Mouse (Mus musculus): ENCODE measurements around the gene Wdfy2. TPM values are rescaled to one million over a fixed set of nuclear protein-coding genes. Genes with fewer than 3 reads are reported as not detected.

Wdfy2 gene
- polyA plus RNA-seq, 2 experiments = 10.9 to 12.8 TPM

GRCm38 (mm10) chr14:62816827-62817226 lies 20.7 kb upstream of the Wdfy2 start:
- TF ChIP-seq POLR2A (IDR thresholded peaks at IDR 0.05; ENCODE audit: borderline replicate concordance, extremely low read depth, insufficient read depth, insufficient read length) = no peak
- Histone ChIP-seq H3K9me3 (ENCODE audit: control insufficient read depth, low read length) (no peaks in the 10 kb centered on the region), H3K36me3 (ENCODE audit: control insufficient read depth, insufficient read depth, low read length) (no peaks in the 10 kb centered on the region), H3K27me3 (ENCODE audit: control insufficient read depth, insufficient read depth, low read length) (no peaks in the 10 kb centered on the region), H3K27ac (replicated peaks; ENCODE audit: low read depth, low read length) (no peak overlapping the region), H3K4me3 (replicated peaks; ENCODE audit: low read length) (no peak overlapping the region), H3K9ac (ENCODE audit: low read depth, low read length, severe bottlenecking) (no peak overlapping the region), H3K4me1 (ENCODE audit: control insufficient read depth, insufficient read depth, low read length) (no peaks in the 10 kb centered on the region), H3K4me2 (replicated peaks; ENCODE audit: low read depth, low read length, severe bottlenecking) (no peak overlapping the region)
- 77% methylated on average over 4 of the region's 4 CpGs for WGBS
- no peak for ATAC-seq (ENCODE audit: low FRiP score, low read depth)
- no peak for DNase-seq (ENCODE audit: low spot score)

GRCm38 (mm10) chr14:62825575-62826332 lies 11.7 kb upstream of the Wdfy2 start:
- no peak for TF ChIP-seq POLR2A (IDR thresholded peaks at IDR 0.05; ENCODE audit: borderline replicate concordance, extremely low read depth, insufficient read depth, insufficient read length)
- ATAC-seq (ENCODE audit: low FRiP score, low read depth) (no peak), DNase-seq (ENCODE audit: low spot score) (no peak)
- H3K27ac ChIP-seq (replicated peaks; ENCODE audit: low read depth, low read length) = no peak overlapping the region
- no peaks in the 10 kb centered on the region for H3K4me1 ChIP-seq (ENCODE audit: control insufficient read depth, insufficient read depth, low read length)
- WGBS = 73% methylated on average over 8 of the region's 8 CpGs
- H3K9me3 ChIP-seq (ENCODE audit: control insufficient read depth, low read length) = no peaks in the 10 kb centered on the region
- H3K36me3 ChIP-seq (ENCODE audit: control insufficient read depth, insufficient read depth, low read length) = no peaks in the 10 kb centered on the region
- no peaks in the 10 kb centered on the region for H3K27me3 ChIP-seq (ENCODE audit: control insufficient read depth, insufficient read depth, low read length)
- no peak overlapping the region for H3K9ac ChIP-seq (ENCODE audit: low read depth, low read length, severe bottlenecking)
- no peak overlapping the region for H3K4me3 ChIP-seq (replicated peaks; ENCODE audit: low read length)
- H3K4me2 ChIP-seq (replicated peaks; ENCODE audit: low read depth, low read length, severe bottlenecking) = no peak overlapping the region

- H3K4me1 ChIP-seq (ENCODE audit: control insufficient read depth, insufficient read depth, low read length) = no peaks in the 10 kb centered on the region
- H3K9me3 ChIP-seq (ENCODE audit: control insufficient read depth, low read length) = no peaks in the 10 kb centered on the region
- H3K4me3 ChIP-seq (replicated peaks; ENCODE audit: low read length) = no peak overlapping the region
- DNase-seq (ENCODE audit: low spot score) = no peak
- no peaks in the 10 kb centered on the region for H3K36me3 ChIP-seq (ENCODE audit: control insufficient read depth, insufficient read depth, low read length)
- ATAC-seq (ENCODE audit: low FRiP score, low read depth) = no peak
- no peak overlapping the region for H3K27ac ChIP-seq (replicated peaks; ENCODE audit: low read depth, low read length)
- no peaks in the 10 kb centered on the region for H3K27me3 ChIP-seq (ENCODE audit: control insufficient read depth, insufficient read depth, low read length)
- H3K4me2 ChIP-seq (replicated peaks; ENCODE audit: low read depth, low read length, severe bottlenecking) = no peak overlapping the region
- WGBS = 45% methylated on average over 6 of the region's 6 CpGs
- no peak for TF ChIP-seq POLR2A (IDR thresholded peaks at IDR 0.05; ENCODE audit: borderline replicate concordance, extremely low read depth, insufficient read depth, insufficient read length)
- no peak overlapping the region for H3K9ac ChIP-seq (ENCODE audit: low read depth, low read length, severe bottlenecking)
Observed at GRCm38 (mm10) chr14:62829291-62829690, 8.2 kb upstream of the Wdfy2 start.

GRCm38 (mm10) chr14:62831691-62832275 lies 5.7 kb upstream of the Wdfy2 start:
- DNase-seq (ENCODE audit: low spot score) = no peak
- H3K36me3 ChIP-seq (ENCODE audit: control insufficient read depth, insufficient read depth, low read length) = no peaks in the 10 kb centered on the region
- no peaks in the 10 kb centered on the region for H3K27me3 ChIP-seq (ENCODE audit: control insufficient read depth, insufficient read depth, low read length)
- H3K4me1 ChIP-seq (ENCODE audit: control insufficient read depth, insufficient read depth, low read length) = no peaks in the 10 kb centered on the region
- no peak overlapping the region for H3K4me2 ChIP-seq (replicated peaks; ENCODE audit: low read depth, low read length, severe bottlenecking)
- ATAC-seq (ENCODE audit: low FRiP score, low read depth) = no peak
- no peak overlapping the region for H3K9ac ChIP-seq (ENCODE audit: low read depth, low read length, severe bottlenecking)
- no peak for TF ChIP-seq POLR2A (IDR thresholded peaks at IDR 0.05; ENCODE audit: borderline replicate concordance, extremely low read depth, insufficient read depth, insufficient read length)
- no peaks in the 10 kb centered on the region for H3K9me3 ChIP-seq (ENCODE audit: control insufficient read depth, low read length)
- no peak overlapping the region for H3K27ac ChIP-seq (replicated peaks; ENCODE audit: low read depth, low read length)
- no peak overlapping the region for H3K4me3 ChIP-seq (replicated peaks; ENCODE audit: low read length)
- WGBS = 87% methylated on average over 3 of the region's 3 CpGs

GRCm38 (mm10) chr14:62833036-62833435 lies 4.4 kb upstream of the Wdfy2 start:
- no peaks in the 10 kb centered on the region for H3K36me3 ChIP-seq (ENCODE audit: control insufficient read depth, insufficient read depth, low read length)
- no peaks in the 10 kb centered on the region for H3K9me3 ChIP-seq (ENCODE audit: control insufficient read depth, low read length)
- H3K27me3 ChIP-seq (ENCODE audit: control insufficient read depth, insufficient read depth, low read length) = no peaks in the 10 kb centered on the region
- no peak for TF ChIP-seq POLR2A (IDR thresholded peaks at IDR 0.05; ENCODE audit: borderline replicate concordance, extremely low read depth, insufficient read depth, insufficient read length)
- no peak for ATAC-seq (ENCODE audit: low FRiP score, low read depth)
- H3K4me2 ChIP-seq (replicated peaks; ENCODE audit: low read depth, low read length, severe bottlenecking) = no peak overlapping the region
- no peak for DNase-seq (ENCODE audit: low spot score)
- no peak overlapping the region for H3K4me3 ChIP-seq (replicated peaks; ENCODE audit: low read length)
- no peak overlapping the region for H3K9ac ChIP-seq (ENCODE audit: low read depth, low read length, severe bottlenecking)
- no peaks in the 10 kb centered on the region for H3K4me1 ChIP-seq (ENCODE audit: control insufficient read depth, insufficient read depth, low read length)
- H3K27ac ChIP-seq (replicated peaks; ENCODE audit: low read depth, low read length) = no peak overlapping the region
- 70% methylated on average over 7 of the region's 7 CpGs for WGBS

Measured in limb, embryonic 14.5 days (tissue).